Mouse (Mus musculus) intestine, postnatal 0 days (tissue): ENCODE measurements around the gene Lactb. TPM values are rescaled to one million over a fixed set of nuclear protein-coding genes. Genes with fewer than 3 reads are reported as not detected.

Experiments
- ATAC-seq: fragments of 200-750 bp; cut with Nextera tagmentation; 2 replicates; pipeline ENCODE4 v1.8.0; 2017; ENCODE audit warnings: mild to moderate bottlenecking, moderate TSS enrichment, moderate library complexity
- H3K27ac ChIP-seq: fragments of 300-500 bp; sonication (generic); 2 replicates; pipeline ENCODE4 v1.5.1; 2014; ENCODE audit warnings: mild to moderate bottlenecking, low read depth, low read length, moderate library complexity
- H3K27me3 ChIP-seq: fragments of 300-500 bp; sonication (generic); replicated peaks from 2 replicates; pipeline ENCODE4 v1.6.1; 2014; ENCODE audit warnings: low read length, mixed read lengths; ENCODE audit not compliant: control insufficient read depth, insufficient read depth
- H3K36me3 ChIP-seq: fragments of 300-500 bp; sonication (generic); 2 replicates; pipeline ENCODE4 v1.6.1; 2014; ENCODE audit warnings: mild to moderate bottlenecking, moderate library complexity; ENCODE audit not compliant: control insufficient read depth, insufficient read depth
- H3K4me1 ChIP-seq: fragments of 300-500 bp; sonication (generic); replicated peaks from 2 replicates; pipeline ENCODE4 v1.6.1; 2014; ENCODE audit warnings: antibody characterized with exemption, low read length, mixed read lengths; ENCODE audit not compliant: control insufficient read depth, insufficient read depth
- H3K4me2 ChIP-seq: fragments of 300-500 bp; sonication (generic); replicated peaks from 2 replicates; pipeline ENCODE4 v1.6.1; 2014; ENCODE audit warnings: low read depth, mild to moderate bottlenecking, moderate library complexity
- H3K4me3 ChIP-seq: fragments of 300-500 bp; sonication (generic); 2 replicates; pipeline ENCODE4 v1.5.1; 2014; ENCODE audit warnings: low read depth, low read length
- H3K9ac ChIP-seq: fragments of 300-500 bp; sonication (generic); 2 replicates; pipeline ENCODE4 v1.6.1; 2014; ENCODE audit warnings: mild to moderate bottlenecking, low read depth, low read length
- H3K9me3 ChIP-seq: fragments of 300-500 bp; sonication (generic); 2 replicates; pipeline ENCODE4 v1.6.1; 2016; ENCODE audit warnings: mixed run types; ENCODE audit not compliant: control insufficient read depth
- CTCF ChIP-seq: sonication (generic); IDR thresholded peaks from 2 replicates; pipeline ENCODE4 v1.5.1; 2016; ENCODE audit warnings: low read depth, mild to moderate bottlenecking, control low read depth, antibody characterized with exemption, moderate library complexity
- WGBS: fragments of 180-500 bp; shearing (Covaris S2); extraction: QIAGEN DNeasy Blood & Tissue Kit; methylation state at CpG from one replicate; pipeline ENCODE4 v1.1.7; 2014; 5-methylcytosine and 5-hydroxymethylcytosine counted together
- polyA plus RNA-seq: library from polyadenylated mRNA; unstranded; fragments of >200 nt; fragmentation: Nextera tagmentation; extraction: Ambion mirVana; gene quantifications from 2 replicates; pipeline ENCODE4 v1.2.1, GENCODE M21; 2015

Lactb gene
- polyA plus RNA-seq, 1 experiment from 2014 or later = 14.9 TPM

- Histone ChIP-seq H3K9ac (no peak overlapping the region), H3K4me1 (peaks cover 7% of the 10 kb centered on the region; the same call in 1 of the 2 replicates), H3K9me3 (no peaks in the 10 kb centered on the region), H3K4me2 (no peak overlapping the region), H3K4me3 (no peak overlapping the region), H3K36me3 (peaks cover 3% of the 10 kb centered on the region; the same call in 1 of the 2 replicates), H3K27ac (no peak overlapping the region), H3K27me3 (no peaks in the 10 kb centered on the region)
- ATAC-seq = no peak
- TF ChIP-seq CTCF = no peak
- WGBS = 74% methylated on average over 7 of the region's 7 CpGs
Measured at GRCm38 (mm10) chr9:66909922-66910321, 65.4 kb downstream of the Lactb start.

- TF ChIP-seq CTCF = no peak
- 65% methylated on average over 5 of the region's 5 CpGs for WGBS
Measured at GRCm38 (mm10) chr9:66907746-66908397, 67.4 kb downstream of the Lactb start.

GRCm38 (mm10) chr9:66907126-66907525 is 68.2 kb downstream of the Lactb start:
- 89% methylated on average over 8 of the region's 8 CpGs for WGBS
- no peaks in the 10 kb centered on the region for H3K4me1 ChIP-seq
- no peak overlapping the region for H3K9ac ChIP-seq
- H3K4me2 ChIP-seq = no peak overlapping the region
- H3K9me3 ChIP-seq = no peaks in the 10 kb centered on the region
- H3K36me3 ChIP-seq = peaks cover 3% of the 10 kb centered on the region; the same call in 1 of the 2 replicates
- no peaks in the 10 kb centered on the region for H3K27me3 ChIP-seq
- no peak overlapping the region for H3K27ac ChIP-seq
- no peak for ATAC-seq
- H3K4me3 ChIP-seq = no peak overlapping the region
- TF ChIP-seq CTCF = no peak

More at GRCm38 (mm10) chr9:66907746-66908397, 67.4 kb downstream of the Lactb start:
- Histone ChIP-seq H3K36me3 (peaks cover 3% of the 10 kb centered on the region; the same call in 1 of the 2 replicates), H3K4me2 (0 out of 2 replicates have a peak overlapping the region, but pooled peaks have one; percentile 9), H3K9me3 (no peaks in the 10 kb centered on the region), H3K27me3 (no peaks in the 10 kb centered on the region), H3K9ac (peak overlapping the region; percentile 31; the same call in 1 of the 2 replicates), H3K27ac (no peak overlapping the region), H3K4me3 (no peak overlapping the region), H3K4me1 (no peaks in the 10 kb centered on the region)
- ATAC-seq = no peak

GRCm38 (mm10) chr9:66905990-66906389 is 69.3 kb downstream of the Lactb start:
- WGBS = 71% methylated on average over 9 of the region's 9 CpGs
- H3K4me1 ChIP-seq = no peaks in the 10 kb centered on the region
- no peak overlapping the region for H3K4me2 ChIP-seq
- no peak for ATAC-seq
- H3K27me3 ChIP-seq = no peaks in the 10 kb centered on the region
- H3K27ac ChIP-seq = no peak overlapping the region
- H3K9me3 ChIP-seq = no peaks in the 10 kb centered on the region
- peaks cover under 1% of the 10 kb centered on the region; the same call in 1 of the 2 replicates for H3K36me3 ChIP-seq
- H3K4me3 ChIP-seq = no peak overlapping the region
- no peak overlapping the region for H3K9ac ChIP-seq
- TF ChIP-seq CTCF = no peak

Other genes starting within 250 kb of the Lactb start
- 11.1 and 11.8 TPM in 2 replicates for gene Aph1b, start 180.0 kb downstream of the Lactb start, polyA plus RNA-seq
- gene Gm10647, start 178.4 kb downstream of the Lactb start, polyA plus RNA-seq = 0.05 and 0.18 TPM in 2 replicates
- 36.8 and 44.0 TPM in 2 replicates for gene Aph1c, start 140.8 kb downstream of the Lactb start, polyA plus RNA-seq
- gene Rab8b, start 55.8 kb downstream of the Lactb start, polyA plus RNA-seq = 16.2 and 18.9 TPM in 2 replicates
- 712 and 778 TPM in 2 replicates for gene Rps27l, start 29.4 kb downstream of the Lactb start, polyA plus RNA-seq
- gene Tpm1, start 73.9 kb upstream of the Lactb start, polyA plus RNA-seq = 1,318 and 1,424 TPM in 2 replicates